Mouse (Mus musculus) lung, embryonic 15.5 days (tissue): ENCODE data around the gene Gm10037. TPM values are rescaled to one million over a fixed set of nuclear protein-coding genes. Genes with fewer than 3 reads are reported as not detected.

Experiments used
- polyA plus RNA-seq: library from polyadenylated mRNA; unstranded; fragments of >200 nt; fragmentation: Nextera tagmentation; extraction: Ambion mirVana; gene quantifications from 2 replicates; pipeline ENCODE4 v1.2.1, GENCODE M21; 2015

Gene Gm10037
- polyA plus RNA-seq, 1 experiment from 2014 or later = 2.2 TPM

Other genes with a start within 250 kb of the Gm10037 start
- gene Zfp729b, start 221.4 kb upstream of the Gm10037 start, polyA plus RNA-seq = 3.5 and 4.4 TPM in 2 replicates
- not detected in 2 replicates for gene Gm49345, start 193.3 kb upstream of the Gm10037 start, polyA plus RNA-seq
- gene Zfp729a, start 193.3 kb upstream of the Gm10037 start, polyA plus RNA-seq = 2.4 and 2.7 TPM in 2 replicates
- gene Zfp738, start 144.0 kb upstream of the Gm10037 start, polyA plus RNA-seq = 11.0 and 12.1 TPM in 2 replicates
- 6.1 and 6.6 TPM in 2 replicates for gene Zfp65, start 101.9 kb upstream of the Gm10037 start, polyA plus RNA-seq
- 5.6 and 6.4 TPM in 2 replicates for gene Zfp85, start 75.9 kb upstream of the Gm10037 start, polyA plus RNA-seq
- gene Zfp493, start 51.4 kb upstream of the Gm10037 start, polyA plus RNA-seq = 2.5 and 2.9 TPM in 2 replicates
- gene Zfp273, start 17.4 kb upstream of the Gm10037 start, polyA plus RNA-seq = 7.6 and 8.7 TPM in 2 replicates
- not detected in 2 replicates for gene BC048507, start 32.2 kb downstream of the Gm10037 start, polyA plus RNA-seq